In the genomic region with DNA sequence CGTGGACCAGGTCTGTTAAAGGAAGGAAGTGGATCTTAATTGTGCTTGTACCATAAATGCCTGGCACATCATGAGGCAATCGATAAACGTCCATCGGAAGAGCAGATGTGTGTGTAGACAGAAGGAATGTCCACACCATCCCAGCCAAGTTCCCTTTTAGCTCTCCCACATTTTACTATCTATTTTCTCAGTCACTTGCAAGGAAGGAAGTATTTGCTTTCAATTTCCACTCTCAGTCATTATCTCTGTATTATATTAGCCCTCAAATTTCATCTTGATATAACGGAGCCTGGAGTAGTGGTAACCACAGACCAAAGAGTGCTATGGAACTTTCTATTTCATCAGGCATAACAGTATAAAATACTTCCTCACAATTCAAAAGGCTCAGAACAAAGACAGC, we compare ENCODE assay signal across 30 mouse cellular contexts.
DNase-seq lines count a peak whose midpoint lies in the region; ATAC-seq lines count a peak whose summit lies in the region.
"Had no signal": no experiment of that assay in that cellular context is flagged by ENCODE, and none has a peak within 500 bp of the region (broad histone marks: within the 10 kb centered on the region; RNA-seq: fewer than 3 reads in every experiment).

No protein-coding gene starts in this region.

- H3K4me1 ChIP-seq in megakaryocyte, embryonic 14.5 days = peaks cover 25% of the 10 kb centered on the region
- H3K4me1 ChIP-seq in hindbrain, embryonic 16.5 days (ENCODE audit: control insufficient read depth, insufficient read depth, low read depth, low read length) = no peaks in the 10 kb centered on the region
- H3K4me1 ChIP-seq: forebrain, embryonic 13.5 days; limb, embryonic 12.5 days; lung, embryonic 15.5 days; midbrain, embryonic 10.5 days; stomach, embryonic 15.5 days had no signal

- 94% methylated on average over 5 of the region's 5 CpGs for WGBS in hindbrain, embryonic 16.5 days

- ATAC-seq in CD4-positive, CD25-positive, alpha-beta regulatory T cell, adult 4 months = peak; percentile 34
- ATAC-seq in common myeloid progenitor, adult 5-6 weeks (replicated peaks; ENCODE audit: low read depth, poor library complexity, severe bottlenecking) = peak; percentile 90
- ATAC-seq in hindbrain, embryonic 16.5 days = no peak
- ATAC-seq: forebrain, embryonic 13.5 days; hindbrain, postnatal 0 days; intestine, embryonic 16.5 days had no signal

- peak overlapping the region; percentile 53 for H3K4me3 ChIP-seq in megakaryocyte, embryonic 14.5 days (replicated peaks)
- H3K4me3 ChIP-seq in hindbrain, embryonic 16.5 days (ENCODE audit: low read length) = no peak overlapping the region
- H3K4me3 ChIP-seq: forebrain, embryonic 13.5 days; heart, adult 2 months; heart, embryonic 13.5 days; limb, embryonic 12.5 days; lung, embryonic 15.5 days; midbrain, embryonic 10.5 days; stomach, embryonic 15.5 days had no signal

- no peaks in the 10 kb centered on the region for H3K36me3 ChIP-seq in megakaryocyte, embryonic 14.5 days (replicated peaks; ENCODE audit: low read length)
- H3K36me3 ChIP-seq in hindbrain, embryonic 16.5 days (ENCODE audit: control insufficient read depth, insufficient read depth, low read length) = no peaks in the 10 kb centered on the region
- H3K36me3 ChIP-seq: G1E; heart, embryonic 13.5 days; limb, embryonic 12.5 days; lung, embryonic 15.5 days; midbrain, embryonic 10.5 days; stomach, embryonic 15.5 days had no signal

- DNase-seq in 416B (ENCODE audit: low read depth) = peak; percentile 41
- no peak for DNase-seq in layer of hippocampus, adult 11-12 months (ENCODE audit: low spot score)
- DNase-seq in right cerebral cortex, postnatal 14 days = no peak
- DNase-seq: adrenal gland, postnatal 36 days; cerebellum, adult 2 months; cerebellum, postnatal 25 days; gastrocnemius, postnatal 36 days; heart, adult 2 months; heart, postnatal 14 days; kidney, adult 8-10 months; kidney, postnatal 4 days; layer of hippocampus, postnatal 36 days; lung, postnatal 4 days; retina, postnatal 1 day; right cerebral cortex, postnatal 25 days; thymus, postnatal 25 days had no signal

- no peaks in the 10 kb centered on the region for H3K27me3 ChIP-seq in megakaryocyte, embryonic 14.5 days (replicated peaks)
- H3K27me3 ChIP-seq in hindbrain, embryonic 16.5 days (replicated peaks; ENCODE audit: control insufficient read depth, insufficient read depth, low read length) = no peaks in the 10 kb centered on the region
- H3K27me3 ChIP-seq: forebrain, embryonic 13.5 days; heart, embryonic 13.5 days; limb, embryonic 12.5 days; lung, embryonic 15.5 days; stomach, embryonic 15.5 days had no signal

- H3K27ac ChIP-seq in hindbrain, embryonic 16.5 days (ENCODE audit: low read depth, low read length) = no peak overlapping the region
- H3K27ac ChIP-seq: forebrain, embryonic 13.5 days; heart, embryonic 13.5 days; hindbrain, postnatal 0 days; kidney, postnatal 0 days; limb, embryonic 12.5 days; lung, embryonic 15.5 days; midbrain, embryonic 10.5 days; stomach, embryonic 15.5 days had no signal

- H3K9me3 ChIP-seq in megakaryocyte, embryonic 14.5 days = no peaks in the 10 kb centered on the region
- H3K9me3 ChIP-seq in hindbrain, embryonic 16.5 days (ENCODE audit: control insufficient read depth, low read length) = no peaks in the 10 kb centered on the region
- H3K9me3 ChIP-seq: forebrain, embryonic 13.5 days; heart, embryonic 13.5 days; limb, embryonic 12.5 days; lung, embryonic 15.5 days; midbrain, embryonic 10.5 days; stomach, embryonic 15.5 days had no signal

- H3K9ac ChIP-seq in hindbrain, embryonic 16.5 days (ENCODE audit: low read depth, low read length) = no peak overlapping the region
- H3K9ac ChIP-seq: forebrain, embryonic 13.5 days; heart, embryonic 13.5 days; limb, embryonic 12.5 days; lung, embryonic 15.5 days; stomach, embryonic 15.5 days had no signal

- H3K4me2 ChIP-seq in hindbrain, embryonic 16.5 days (ENCODE audit: low read length) = no peak overlapping the region
- H3K4me2 ChIP-seq: forebrain, embryonic 13.5 days; heart, embryonic 13.5 days; limb, embryonic 12.5 days; lung, embryonic 15.5 days; stomach, embryonic 15.5 days had no signal
